Mouse (Mus musculus) urinary bladder, postnatal 14 days (tissue): ENCODE measurements around the gene Rpl38.

ENCODE experiments used
- DNase-seq: peaks from one replicate; pipeline ENCODE4 v3.0.0; 2021; ENCODE audit warnings: low spot score

The Rpl38 gene

GRCm38 (mm10) chr11:114679582-114679981, 11.3 kb downstream of the Rpl38 start:
- DNase-seq: no peak

GRCm38 (mm10) chr11:114680291-114680690, 12.0 kb downstream of the Rpl38 start:
- no peak for DNase-seq

GRCm38 (mm10) chr11:114681054-114681453, 12.7 kb downstream of the Rpl38 start:
- DNase-seq: no peak

- no peak for DNase-seq
Measured at GRCm38 (mm10) chr11:114682321-114682900, 14.1 kb downstream of the Rpl38 start.

- DNase-seq: no peak
Measured at GRCm38 (mm10) chr11:114683029-114683721, 14.9 kb downstream of the Rpl38 start.

- no peak for DNase-seq
Measured at GRCm38 (mm10) chr11:114683722-114684621, 15.6 kb downstream of the Rpl38 start.

- no peak for DNase-seq
Measured at GRCm38 (mm10) chr11:114684627-114685373, 16.5 kb downstream of the Rpl38 start.

GRCm38 (mm10) chr11:114685526-114686040, 17.3 kb downstream of the Rpl38 start:
- no peak for DNase-seq

- no peak for DNase-seq
Measured at GRCm38 (mm10) chr11:114686221-114686959, 18.1 kb downstream of the Rpl38 start.

- DNase-seq: no peak
Measured at GRCm38 (mm10) chr11:114687574-114688188, 19.4 kb downstream of the Rpl38 start.

GRCm38 (mm10) chr11:114688729-114689128, 20.4 kb downstream of the Rpl38 start:
- no peak for DNase-seq

- no peak for DNase-seq
Measured at GRCm38 (mm10) chr11:114690192-114690591, 21.9 kb downstream of the Rpl38 start.

GRCm38 (mm10) chr11:114691454-114692182, 23.3 kb downstream of the Rpl38 start:
- no peak for DNase-seq

- DNase-seq: no peak
Measured at GRCm38 (mm10) chr11:114692601-114693000, 24.3 kb downstream of the Rpl38 start.

- DNase-seq: no peak
Measured at GRCm38 (mm10) chr11:114693456-114693855, 25.1 kb downstream of the Rpl38 start.

GRCm38 (mm10) chr11:114694451-114694850, 26.1 kb downstream of the Rpl38 start:
- no peak for DNase-seq

GRCm38 (mm10) chr11:114698496-114698895, 30.2 kb downstream of the Rpl38 start:
- DNase-seq: peak; percentile 27

- DNase-seq: peak; percentile 44
Measured at GRCm38 (mm10) chr11:114699511-114699910, 31.2 kb downstream of the Rpl38 start.

GRCm38 (mm10) chr11:114702311-114702995, 34.1 kb downstream of the Rpl38 start:
- DNase-seq: peak; percentile 56
